Mouse (Mus musculus) liver, embryonic 14.5 days (tissue): ENCODE results near the gene Myef2.

ENCODE experiments used
- CTCF ChIP-seq: IDR thresholded peaks from 2 replicates; pipeline ENCODE4 v1.5.1; 2016; ENCODE audit warnings: antibody characterized with exemption, low read depth, control low read depth
- EP300 ChIP-seq: IDR thresholded peaks from 2 replicates; pipeline ENCODE4 v1.6.1; 2016; ENCODE audit warnings: antibody characterized with exemption, low read depth

GRCm38 (mm10) chr2:125119381-125120110, 3.9 kb downstream of the Myef2 start:
- TF ChIP-seq CTCF (no peak), EP300 (no peak)
